Mouse (Mus musculus) fibroblast of lung, adult 2 months (primary cell): ENCODE measurements around the gene Ppp1r3c.

Experiments used
- DNase-seq: peaks from one replicate; pipeline ENCODE4 v3.0.0-alpha.2; 2011; ENCODE audit warnings: low read depth

Ppp1r3c gene

DNA sequence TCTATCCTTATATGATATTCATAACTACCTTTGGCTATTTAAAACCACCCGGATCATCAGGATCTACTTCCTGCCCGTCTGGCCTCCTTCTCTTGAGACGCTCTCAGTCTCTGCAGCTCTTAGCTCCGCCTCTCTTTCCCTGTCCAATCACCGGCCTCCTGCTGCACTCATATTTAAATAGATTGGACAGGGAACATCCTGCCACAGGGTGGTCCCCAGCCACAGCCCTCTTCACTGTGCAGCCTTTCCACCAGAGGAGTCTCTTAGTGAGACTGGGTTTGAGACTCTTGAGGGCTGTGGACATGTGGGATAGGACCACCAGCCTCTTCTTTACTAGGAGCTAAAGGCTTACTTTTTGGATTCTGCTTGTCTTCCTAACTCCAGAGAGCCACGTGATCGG is 20.2 kb downstream of the Ppp1r3c start:
- DNase-seq: no peak

DNA sequence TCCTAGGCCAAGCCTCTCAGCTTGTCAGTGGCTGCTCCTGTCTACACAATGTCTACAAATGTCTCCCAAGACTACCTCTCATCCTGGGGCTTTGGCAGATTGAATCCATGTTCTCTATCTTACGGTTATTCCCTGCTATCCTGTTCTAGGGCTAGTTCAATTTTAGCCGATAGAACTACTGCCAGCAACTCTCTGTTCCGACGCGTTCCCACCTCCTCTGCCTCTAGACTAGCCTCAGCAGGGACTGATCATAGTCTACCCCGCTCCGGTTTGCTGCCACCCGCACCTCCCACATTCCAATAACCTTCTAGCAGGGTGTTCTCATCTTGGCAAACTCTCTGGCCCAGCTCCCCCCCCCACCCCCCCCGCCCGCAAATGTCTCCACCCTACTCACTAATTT is 20.9 kb downstream of the Ppp1r3c start:
- DNase-seq: no peak

DNA sequence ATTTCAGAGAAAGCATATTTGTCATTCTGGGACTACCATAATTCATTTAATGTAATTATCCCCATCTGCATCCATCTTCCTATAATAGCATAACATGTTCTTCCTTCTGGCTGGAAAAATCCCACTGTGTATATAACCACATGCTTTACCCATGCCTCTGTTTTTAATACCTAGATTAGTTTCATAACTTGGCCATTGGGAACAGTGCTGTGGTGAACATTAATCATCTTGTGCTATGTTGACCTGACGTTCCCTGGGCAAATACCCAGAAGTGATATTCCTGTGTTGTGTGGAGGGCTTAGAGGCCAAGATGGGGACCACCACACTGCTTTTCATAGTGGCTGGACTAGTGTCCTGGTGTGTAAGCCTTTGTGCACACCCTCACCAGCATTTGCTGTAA is 22.0 kb downstream of the Ppp1r3c start:
- DNase-seq: no peak

GRCm38 (mm10) chr19:36713092-36713491 is 23.4 kb downstream of the Ppp1r3c start:
- DNase-seq: no peak

GRCm38 (mm10) chr19:36706195-36706594 is 30.3 kb downstream of the Ppp1r3c start:
- DNase-seq: no peak

- no peak for DNase-seq
Observed at GRCm38 (mm10) chr19:36705286-36706146, 30.9 kb downstream of the Ppp1r3c start.

DNA sequence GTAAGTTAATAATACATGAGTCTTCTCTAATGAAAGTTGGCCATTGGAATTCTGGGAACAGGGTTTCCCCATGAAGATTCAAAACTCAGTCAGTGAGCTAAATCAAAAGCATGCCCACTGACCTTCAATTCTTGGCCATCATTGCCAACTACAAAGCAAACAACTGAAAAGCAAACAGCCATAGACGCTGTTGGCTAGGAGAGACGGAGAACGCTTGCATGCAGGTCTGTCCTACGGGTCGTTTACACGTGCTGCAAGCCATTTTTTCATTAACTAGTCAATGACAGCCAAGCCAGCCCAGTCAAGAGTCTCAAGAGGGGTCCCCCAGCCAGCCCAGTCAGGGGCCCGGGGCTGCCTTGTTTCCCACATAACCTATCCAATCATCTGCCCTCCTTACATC is 31.7 kb downstream of the Ppp1r3c start:
- DNase-seq: no peak

DNA sequence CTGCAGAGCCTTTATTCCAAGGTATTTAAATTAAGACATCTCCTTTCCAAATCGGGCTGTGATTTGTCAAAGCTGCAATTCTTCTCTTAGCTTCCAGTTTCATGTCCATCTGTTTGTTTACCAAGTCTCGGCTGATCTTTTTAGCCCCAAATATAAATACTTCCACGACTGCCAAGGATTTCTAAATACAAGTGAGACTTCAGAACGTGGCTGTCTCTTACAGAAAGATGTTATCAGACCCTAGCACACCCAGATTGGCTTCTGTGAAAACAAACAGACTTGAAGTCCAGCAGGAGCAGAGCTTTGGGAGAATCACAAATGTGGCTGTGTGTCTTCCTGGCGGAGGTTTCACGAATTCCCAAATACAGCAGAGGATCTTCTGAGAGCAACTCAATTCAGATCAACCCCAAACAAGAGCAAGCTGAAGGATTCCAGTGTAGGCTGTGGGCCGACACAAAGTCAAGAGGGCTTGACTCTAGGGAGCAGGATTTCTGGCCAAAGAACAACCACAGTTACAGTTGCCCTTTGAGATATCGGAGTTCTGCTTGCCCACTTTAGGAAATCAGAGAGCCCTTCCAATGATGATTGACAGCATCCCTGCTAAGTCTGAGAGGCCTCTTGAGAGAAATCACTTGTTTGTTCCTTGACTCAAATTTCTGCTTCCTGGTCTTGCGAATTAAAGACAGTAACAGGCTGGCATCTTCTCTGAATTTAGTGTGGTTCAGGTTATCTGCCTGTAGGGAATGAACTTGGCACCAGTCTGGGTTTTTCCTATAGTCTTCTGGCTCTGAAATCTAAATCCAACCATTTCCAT is 34.4 kb downstream of the Ppp1r3c start:
- DNase-seq: no peak

- peak; percentile 72 for DNase-seq
Observed at GRCm38 (mm10) chr19:36701366-36701765, 35.1 kb downstream of the Ppp1r3c start.

DNA sequence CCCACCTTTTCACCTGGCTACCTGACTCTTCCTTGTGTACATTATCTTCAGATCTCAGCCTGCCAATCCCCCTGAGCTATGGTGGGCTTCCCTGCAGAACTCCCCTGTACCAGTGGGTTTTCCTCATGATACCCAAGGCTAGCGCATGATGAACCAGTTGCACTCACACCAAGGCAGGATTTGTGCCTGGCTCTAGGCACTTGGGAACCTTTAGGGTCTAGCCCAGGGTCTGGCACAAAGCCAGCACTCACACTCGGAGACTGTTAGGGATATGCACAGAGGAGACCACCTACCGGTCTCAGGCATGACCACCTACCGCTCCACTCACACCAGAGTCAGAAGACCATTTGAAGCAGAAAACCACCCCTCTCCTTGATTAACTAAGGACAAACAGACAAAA is 35.5 kb downstream of the Ppp1r3c start:
- DNase-seq: no peak

DNA sequence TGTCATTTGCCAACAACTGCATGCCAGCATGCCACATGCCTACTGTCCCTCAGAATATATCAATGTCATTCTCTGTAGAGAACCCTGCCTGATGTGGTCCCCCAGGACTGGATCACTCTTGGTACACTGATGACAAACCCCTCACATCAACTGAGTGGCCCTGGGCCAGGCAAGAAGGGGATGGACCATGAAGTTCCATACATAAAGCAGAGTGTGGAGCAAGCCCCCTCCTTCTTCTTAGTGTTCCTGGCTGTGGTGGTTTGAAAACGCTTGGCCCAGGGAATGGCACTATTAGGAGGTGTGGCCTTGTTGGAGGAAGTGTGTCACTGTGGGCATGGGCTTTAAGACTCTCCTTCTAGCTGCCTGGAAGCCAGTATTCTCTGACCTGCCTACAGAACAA is 37.3 kb downstream of the Ppp1r3c start:
- no peak for DNase-seq

DNA sequence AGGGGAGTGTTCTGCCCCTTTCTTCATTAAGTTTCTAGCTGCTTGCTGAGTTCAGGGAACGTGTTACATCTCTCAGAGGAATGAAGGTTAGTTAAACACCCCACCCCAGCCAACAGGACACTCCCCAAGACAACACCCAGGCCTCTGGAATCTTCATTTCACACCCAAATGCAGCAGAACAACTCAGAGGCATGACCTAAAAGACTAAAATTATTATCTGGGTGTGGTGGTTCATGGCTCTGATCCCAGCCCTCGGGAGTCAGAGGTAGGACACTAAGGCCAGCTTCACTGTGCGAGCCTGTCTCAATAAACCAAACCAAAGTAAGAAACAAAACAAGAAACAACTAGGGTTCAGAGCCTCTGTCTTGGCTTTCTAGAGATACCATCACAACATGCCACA is 38.3 kb downstream of the Ppp1r3c start:
- no peak for DNase-seq

GRCm38 (mm10) chr19:36696601-36697122 is 39.8 kb downstream of the Ppp1r3c start:
- no peak for DNase-seq

DNA sequence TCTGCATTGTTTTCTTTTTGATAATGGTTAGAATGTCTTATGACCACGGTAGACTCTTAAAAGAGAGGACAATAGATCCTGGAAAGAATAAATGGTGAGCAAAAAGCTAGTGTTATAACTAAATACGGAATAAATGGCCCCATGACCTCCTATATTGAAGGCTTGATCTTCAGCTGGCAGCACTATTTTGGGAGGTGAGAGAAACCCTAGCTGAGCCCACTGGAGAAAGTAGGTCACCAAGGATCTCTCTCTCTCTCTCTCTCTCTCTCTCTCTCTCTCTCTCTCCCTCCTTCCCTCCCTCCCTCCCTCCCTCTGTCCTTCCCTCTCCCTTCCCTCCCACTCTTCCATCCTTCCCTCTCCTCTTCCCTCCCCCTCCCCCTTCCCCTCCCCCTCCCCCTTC is 42.9 kb downstream of the Ppp1r3c start:
- DNase-seq: no peak

DNA sequence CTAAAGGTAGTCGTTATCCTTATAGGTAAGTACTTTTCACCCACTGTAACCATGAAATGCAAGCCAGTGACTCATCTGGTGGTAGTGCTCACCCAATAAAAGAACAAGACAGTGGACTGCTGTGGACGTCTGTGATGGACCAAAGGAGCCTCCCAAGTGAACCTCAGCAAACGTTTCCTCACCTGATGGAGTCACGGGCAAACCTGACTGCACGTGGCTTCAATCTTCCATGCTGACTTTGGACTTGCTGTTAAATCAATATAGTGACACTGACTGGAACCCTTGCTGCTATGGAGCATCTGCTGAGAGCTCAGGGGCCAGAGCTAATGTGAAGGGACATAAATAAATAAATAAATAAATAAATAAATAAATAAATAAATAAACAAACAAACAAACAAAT is 44.5 kb downstream of the Ppp1r3c start:
- DNase-seq: no peak

GRCm38 (mm10) chr19:36691245-36691644 is 45.2 kb downstream of the Ppp1r3c start:
- DNase-seq: no peak

DNA sequence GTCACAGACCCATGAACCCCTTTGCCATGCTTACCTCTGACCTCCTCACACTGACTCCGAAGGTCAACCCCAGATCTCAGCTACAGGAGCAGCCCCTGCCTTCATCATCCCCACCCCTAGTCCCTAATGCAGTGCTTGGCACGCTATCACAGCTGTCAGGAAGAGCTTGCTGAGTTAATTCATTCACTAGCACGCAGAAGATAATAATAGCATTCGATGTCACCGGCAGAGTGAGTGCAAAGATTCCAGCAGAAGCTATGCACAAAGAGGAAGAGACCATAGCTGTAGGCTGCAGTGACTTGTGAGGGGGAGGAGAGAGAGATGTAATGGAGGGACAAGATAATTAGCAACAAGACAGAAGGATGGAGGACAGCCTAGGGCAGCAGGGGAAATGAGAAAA is 47.2 kb downstream of the Ppp1r3c start:
- no peak for DNase-seq

DNA sequence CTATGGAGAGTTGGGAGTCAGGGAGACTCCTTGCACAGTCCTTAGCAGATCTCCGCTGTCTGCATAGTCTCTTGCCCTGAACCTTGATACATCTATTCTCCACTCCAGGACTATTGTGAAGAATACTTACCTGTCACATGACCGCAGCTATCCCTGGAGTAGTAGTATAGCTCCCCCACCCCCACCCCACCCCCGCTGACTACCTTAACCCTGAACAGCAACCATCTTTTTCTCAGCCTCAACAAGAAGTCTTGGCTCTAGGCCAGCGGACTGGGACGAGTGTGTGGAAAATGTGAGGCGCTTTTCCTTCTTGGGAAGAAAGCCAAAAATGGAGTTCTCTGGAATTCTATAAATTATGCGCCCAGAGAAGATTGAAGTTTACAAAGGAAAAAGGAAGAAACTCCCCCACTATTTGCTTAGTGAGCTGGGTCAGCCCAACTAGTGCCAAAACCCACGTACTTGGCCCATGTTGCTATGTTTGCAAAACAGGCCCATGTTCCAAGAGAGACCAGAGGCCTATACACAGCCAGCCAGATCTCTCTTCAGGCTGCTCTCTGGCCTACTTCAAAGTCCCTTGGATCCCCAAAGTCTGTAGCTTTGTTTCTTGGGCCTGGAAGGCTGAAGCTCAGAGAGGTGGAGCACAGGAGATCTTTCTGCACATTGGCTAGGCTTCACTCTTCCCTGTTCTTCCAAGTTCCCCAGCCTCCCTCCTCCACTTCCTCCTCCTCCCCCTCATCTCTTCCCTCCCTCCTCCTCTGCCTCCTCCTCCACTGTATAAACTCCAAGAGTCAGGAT is 48.4 kb downstream of the Ppp1r3c start:
- DNase-seq: peak; percentile 60

GRCm38 (mm10) chr19:36687044-36687443 is 49.4 kb downstream of the Ppp1r3c start:
- DNase-seq: no peak

DNA sequence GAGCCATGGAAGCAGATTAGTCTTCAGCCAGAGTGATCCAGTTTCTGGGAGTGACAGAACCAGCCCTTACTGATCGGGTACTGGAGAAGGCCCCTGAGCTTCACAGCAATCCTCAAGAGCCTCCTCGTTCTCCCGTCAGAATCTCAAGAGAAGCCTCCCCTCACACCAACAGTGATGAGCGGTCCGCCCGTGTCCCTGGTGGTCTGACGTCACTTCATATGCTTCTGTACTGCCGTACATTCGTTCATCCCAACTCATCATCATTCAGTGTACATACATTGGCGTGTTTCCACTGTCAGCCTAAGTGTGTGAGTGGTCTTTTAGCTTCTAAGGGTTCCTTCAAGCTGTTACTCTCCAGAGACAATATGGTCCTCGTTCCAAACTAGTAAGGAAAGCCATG is 50.4 kb downstream of the Ppp1r3c start:
- DNase-seq: no peak

- DNase-seq: no peak
Observed at GRCm38 (mm10) chr19:36682560-36682959, 53.9 kb downstream of the Ppp1r3c start.
